Mouse (Mus musculus) NIH3T3 (cell line): ENCODE data around the gene Tmem132a.

ENCODE experiments used
- DNase-seq: peaks from one replicate; pipeline ENCODE4 v3.0.0-alpha.2; 2012; ENCODE audit warnings: low read depth

Tmem132a gene

GRCm38 (mm10) chr19:10831424-10831823, 38.3 kb downstream of the Tmem132a start:
- peak; percentile 76 for DNase-seq

DNA sequence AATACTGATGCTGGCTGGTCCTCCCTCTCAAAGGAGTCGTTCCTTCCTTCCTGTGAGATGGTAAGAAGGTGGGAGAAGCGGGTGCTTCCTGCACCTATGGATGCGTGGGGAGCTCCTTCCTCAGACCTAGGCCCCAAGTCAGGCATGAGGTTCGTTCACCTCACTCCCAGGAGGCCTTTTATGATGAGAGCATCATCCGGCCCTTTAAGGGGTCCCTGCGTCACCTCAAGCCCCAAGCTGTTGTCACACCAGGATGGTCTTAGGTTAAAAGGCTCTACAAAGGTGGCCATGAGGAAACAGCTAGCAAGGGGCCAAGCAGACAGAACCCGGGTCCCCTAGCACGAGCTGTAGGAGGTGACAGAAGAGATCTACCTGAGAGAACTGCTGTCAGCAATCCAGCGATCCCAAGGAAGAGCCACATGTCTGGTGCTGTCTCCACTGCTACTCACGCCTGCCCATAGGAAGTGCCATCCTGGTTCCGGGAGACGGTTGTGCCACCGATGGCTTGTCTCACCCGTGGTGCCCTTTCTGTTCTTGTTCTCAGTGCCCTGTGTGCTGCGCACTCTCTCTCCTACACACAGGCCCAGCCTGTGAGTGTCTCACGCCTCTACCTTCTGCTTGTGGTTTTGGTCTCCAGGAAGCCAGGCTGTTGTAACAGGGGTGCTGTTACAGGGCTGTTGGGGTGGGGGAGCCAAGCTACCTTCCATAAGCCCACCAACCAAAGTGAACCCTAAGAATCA, 40.1 kb downstream of the Tmem132a start, which contains the start of gene Cd6:
TSS of gene Cd6 (minus strand) at position 623 of the 740 bp plus-strand sequence.
- no peak for DNase-seq

DNA sequence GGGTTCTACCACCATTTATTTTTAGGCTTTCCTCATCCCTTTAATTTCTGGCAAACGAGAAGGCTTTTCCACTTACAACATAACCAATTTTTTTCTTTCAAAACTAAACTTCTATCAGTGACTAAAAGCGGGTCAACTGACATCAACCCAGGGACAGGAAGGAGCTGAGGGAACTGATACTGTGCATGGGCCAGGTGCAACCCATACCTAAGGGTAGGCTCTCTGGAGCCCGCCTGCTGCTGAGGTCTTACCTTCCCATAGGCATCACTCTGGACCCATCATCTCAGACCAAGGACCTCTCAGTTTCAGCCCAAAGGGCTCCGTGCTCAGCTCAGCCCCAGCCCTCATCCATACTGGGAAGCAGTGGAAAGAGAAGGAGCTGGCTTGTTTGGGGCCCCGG, 41.4 kb downstream of the Tmem132a start:
- no peak for DNase-seq

DNA sequence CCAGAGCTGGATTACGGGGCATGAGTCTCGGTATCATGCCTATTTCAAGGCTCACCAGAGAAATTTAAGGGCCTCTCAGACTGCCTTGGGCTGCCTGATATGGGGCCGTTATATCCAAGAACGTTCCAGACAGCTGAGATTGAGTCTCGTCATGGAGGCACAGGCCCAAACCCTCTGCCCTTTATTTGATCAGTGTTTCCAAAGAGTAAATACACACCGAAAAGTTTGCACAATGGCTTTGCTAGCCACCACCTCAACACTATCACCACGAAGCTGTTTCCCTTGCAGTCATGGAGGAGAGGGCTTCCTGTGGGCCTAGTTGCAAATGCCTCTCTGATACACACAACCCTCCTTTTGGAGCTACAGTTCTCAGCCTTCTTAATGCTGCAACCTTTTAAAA, 45.7 kb downstream of the Tmem132a start:
- DNase-seq = no peak

DNA sequence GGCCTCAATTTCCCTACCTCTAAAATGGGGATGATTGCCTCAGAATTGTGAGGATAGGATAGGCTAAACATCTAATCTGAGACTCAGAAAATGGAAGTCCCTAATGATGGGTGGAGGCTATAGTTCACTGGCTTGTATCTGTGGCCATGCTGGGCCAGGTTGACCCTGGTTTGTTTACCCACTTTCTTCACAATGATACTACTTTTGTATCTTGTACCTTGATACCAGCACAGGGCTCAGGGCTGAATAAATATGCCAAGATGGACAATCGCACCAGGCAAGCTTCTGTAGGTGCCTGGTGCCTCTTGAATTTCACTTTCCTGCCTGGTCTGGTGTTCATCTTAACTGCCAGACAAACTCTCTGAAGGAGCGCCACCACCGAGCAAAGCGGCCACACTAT, 47.2 kb downstream of the Tmem132a start:
- no peak for DNase-seq

- no peak for DNase-seq
Observed at GRCm38 (mm10) chr19:10821319-10821718, 48.4 kb downstream of the Tmem132a start.

DNA sequence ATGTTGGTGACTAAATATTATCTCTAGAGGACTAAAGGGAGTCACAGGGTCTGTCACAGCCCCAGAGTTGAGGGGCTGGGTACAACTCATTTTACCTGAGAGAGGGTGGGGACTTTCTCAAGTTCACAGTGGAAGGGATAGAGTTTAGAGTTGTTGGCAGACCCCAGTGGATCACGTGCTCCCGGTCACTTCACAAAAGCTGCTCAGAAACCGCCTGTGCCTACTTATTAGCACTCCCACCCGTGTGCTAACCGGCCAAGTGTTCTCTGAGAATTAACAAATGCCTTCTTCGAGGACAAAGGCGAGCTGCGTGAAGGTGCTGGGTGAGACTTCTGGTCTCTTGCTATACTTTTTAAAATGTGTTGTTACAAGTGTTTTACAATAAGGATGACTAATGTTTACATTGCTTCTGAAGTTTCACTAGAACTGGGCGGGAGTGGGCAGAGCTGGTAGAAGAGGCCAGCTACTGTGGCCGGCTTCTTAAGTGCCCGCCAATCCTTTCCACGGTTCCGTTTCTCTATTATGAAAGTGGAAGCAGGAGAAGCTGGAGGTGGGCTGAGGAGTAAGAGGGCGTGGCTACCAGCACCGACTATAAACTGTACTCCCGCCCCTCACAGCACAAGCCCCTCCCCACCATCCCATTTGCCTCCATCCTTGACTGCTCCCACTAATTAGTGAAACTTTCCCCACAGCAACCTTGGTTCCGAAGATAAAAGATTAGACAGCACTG, 51.4 kb downstream of the Tmem132a start:
- DNase-seq = peak; percentile 21

DNA sequence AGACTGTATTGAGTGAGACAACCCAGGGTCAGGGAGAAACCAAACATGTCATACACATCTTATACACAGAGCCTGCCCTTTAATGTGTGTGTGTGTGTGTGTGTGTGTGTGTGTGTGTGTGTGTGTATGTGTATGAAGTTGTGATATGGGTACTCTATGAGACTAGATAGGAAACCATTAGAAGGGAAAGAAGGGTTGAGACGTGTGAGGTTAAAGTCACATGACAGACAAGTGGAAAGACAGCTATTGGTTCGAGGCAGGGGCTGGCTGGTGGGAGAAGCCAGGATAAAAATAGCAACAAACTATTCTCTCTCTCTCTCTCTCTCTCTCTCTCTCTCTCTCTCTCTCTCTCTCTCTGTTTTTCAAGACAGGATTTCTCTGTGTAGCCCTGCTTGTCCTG, 53.3 kb downstream of the Tmem132a start:
- no peak for DNase-seq

GRCm38 (mm10) chr19:10815871-10816270, 53.9 kb downstream of the Tmem132a start:
- no peak for DNase-seq

DNA sequence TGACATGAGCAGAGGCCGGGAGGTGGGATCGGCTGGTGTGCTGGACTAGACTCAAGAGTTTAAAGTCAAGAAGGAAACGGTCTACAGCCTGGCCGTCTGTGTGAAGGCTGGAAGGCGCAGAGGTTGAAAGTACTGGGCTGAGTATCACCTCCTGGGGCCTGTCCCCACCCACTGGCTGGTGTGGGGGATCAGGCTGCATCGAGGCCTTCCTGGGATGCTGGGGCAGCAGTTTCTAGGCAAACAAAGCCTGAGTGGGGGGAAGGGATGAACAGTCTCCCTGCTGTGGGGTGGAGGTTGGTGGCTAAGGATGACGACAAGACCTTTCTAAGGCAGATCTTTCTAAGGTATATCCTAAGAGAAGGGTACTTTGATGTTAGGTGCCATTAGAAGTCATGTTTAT, 55.8 kb downstream of the Tmem132a start:
- DNase-seq = no peak

GRCm38 (mm10) chr19:10813039-10813438, 56.7 kb downstream of the Tmem132a start:
- no peak for DNase-seq

GRCm38 (mm10) chr19:10811471-10811870, 58.3 kb downstream of the Tmem132a start:
- DNase-seq = no peak

DNA sequence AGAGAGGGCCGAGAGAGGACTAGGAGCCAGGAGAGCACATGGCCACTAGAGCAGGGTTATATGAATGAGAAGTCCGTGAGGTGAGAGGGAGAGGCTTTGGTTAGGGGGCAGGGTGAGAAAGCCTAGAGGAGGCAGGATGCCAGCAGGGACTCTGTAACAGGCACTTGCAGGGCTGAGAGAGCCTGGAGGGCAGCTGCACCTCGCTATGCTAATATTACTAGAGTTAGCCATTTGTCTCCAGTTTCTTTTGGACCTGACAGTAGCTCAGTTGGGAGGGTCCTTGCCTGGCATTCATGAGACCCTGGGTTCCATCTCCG, 59.6 kb downstream of the Tmem132a start:
- no peak for DNase-seq

DNA sequence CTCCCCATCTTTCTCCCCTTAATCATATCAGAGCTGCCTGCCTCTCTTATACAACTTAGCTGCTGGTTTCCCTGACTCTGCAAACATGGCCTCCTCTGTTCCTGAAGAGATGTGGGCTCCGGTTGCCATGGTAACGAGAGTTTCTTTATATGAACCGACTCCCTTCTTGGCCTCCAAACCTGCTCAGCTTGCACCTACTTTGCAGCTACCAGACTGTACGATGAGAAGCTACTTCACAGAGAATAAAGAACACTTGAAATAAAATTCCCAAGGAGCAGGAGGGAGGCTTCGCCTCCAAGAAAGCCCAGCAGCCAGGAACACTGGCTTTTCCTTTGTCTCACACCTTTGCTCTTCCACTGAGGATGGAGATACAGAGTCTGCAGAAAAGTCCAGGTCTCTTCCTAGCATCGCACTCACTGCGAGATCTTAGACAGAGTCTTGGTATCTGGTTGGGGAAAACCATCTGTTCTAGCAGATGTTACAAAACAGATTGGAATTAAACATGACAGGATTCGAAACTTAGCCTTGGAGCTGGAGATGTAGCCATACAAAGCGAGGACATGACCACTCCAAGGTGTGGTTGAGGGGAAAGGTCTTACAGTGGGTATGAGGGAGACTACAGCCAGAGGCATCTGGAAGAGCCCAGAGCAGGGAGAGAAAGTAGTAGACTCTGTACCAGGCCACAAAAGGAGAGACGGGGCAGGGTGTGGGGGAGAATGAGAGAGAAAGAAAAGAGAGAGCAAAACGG, 60.1 kb downstream of the Tmem132a start:
- DNase-seq = peak; percentile 31

DNA sequence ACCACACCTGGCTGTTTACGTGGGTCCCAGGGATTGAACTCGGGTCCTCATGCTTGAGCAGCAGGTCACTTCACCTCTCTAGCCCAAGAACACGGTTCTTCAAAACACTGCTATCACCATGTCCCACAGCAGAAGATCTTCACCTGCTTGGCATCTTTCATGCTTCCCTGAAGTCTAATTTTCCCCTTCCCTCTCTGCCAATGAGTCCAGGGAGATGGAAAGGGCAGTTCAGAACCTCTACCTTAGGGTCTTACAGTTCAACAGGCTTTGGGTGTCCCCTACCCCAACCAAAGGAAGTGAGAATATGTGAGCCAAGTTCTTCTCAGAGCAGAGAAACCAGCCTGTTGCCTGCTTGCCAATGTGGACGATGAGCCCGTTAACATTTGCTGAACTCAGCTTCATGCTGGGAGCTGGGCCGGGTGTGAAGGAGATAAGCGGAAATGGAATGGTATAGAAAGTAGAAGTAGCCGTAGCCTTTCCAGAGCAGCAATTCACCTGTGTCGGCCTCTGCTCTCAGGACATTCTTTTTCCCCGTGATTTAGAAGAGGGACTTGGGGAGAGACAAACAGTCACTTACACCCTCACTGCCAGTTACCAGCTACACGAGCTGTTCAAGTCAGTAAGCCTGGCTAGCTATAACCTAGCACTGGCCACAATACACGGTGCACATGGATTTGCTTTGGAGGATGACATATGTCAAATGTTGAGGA, 61.1 kb downstream of the Tmem132a start:
- no peak for DNase-seq
